Mouse (Mus musculus) bone marrow macrophage, adult 2 months (primary cell): ENCODE measurements around the gene Ctr9.

ENCODE experiments used
- CTCF ChIP-seq: IDR thresholded peaks from 2 replicates; pipeline ENCODE4 v1.5.1; 2012; ENCODE audit warnings: low read depth, mild to moderate bottlenecking, low read length, moderate library complexity
- POLR2A ChIP-seq: IDR thresholded peaks from 2 replicates; pipeline ENCODE4 v1.6.1; 2012; ENCODE audit warnings: mild to moderate bottlenecking, low read depth, low read length, borderline replicate concordance

- TF ChIP-seq CTCF (no peak), POLR2A (no peak)
Measured at GRCm38 (mm10) chr7:111062971-111063370, 34.2 kb downstream of the Ctr9 start.
